Mouse (Mus musculus) leukemia stem cell, adult 10-12 weeks (primary cell): ENCODE data around the gene Klhl31. TPM values are rescaled to one million over a fixed set of nuclear protein-coding genes. Genes with fewer than 3 reads are reported as not detected.

Experiments
- polyA plus RNA-seq: library from polyadenylated mRNA; stranded (reverse); fragments of >175 nt; gene quantifications from 2 replicates; pipeline ENCODE4 v1.2.3, GENCODE M21; 2012; ENCODE audit warnings: low replicate concordance

The Klhl31 gene
- 0.06 TPM in 1 of 2 replicates, not detected in the other for polyA plus RNA-seq

GRCm38 (mm10) chr9:77636450-77636951 lies at the start of gene Klhl31:
Klhl31 (plus strand) TSS chr9:77636500.

Other genes starting within 250 kb of the Klhl31 start
- gene Lrrc1, start 91.6 kb upstream of the Klhl31 start, polyA plus RNA-seq = 1.3 and 6.6 TPM in 2 replicates
- gene Gclc, start 118.0 kb downstream of the Klhl31 start, polyA plus RNA-seq = 22.7 and 23.8 TPM in 2 replicates